Mouse (Mus musculus): ENCODE data around the gene Sept4. TPM values are rescaled to one million over a fixed set of nuclear protein-coding genes. Genes with fewer than 3 reads are reported as not detected.

The Sept4 gene
- total RNA-seq, 2 experiments from 2014 or later = 158 to 178 TPM

DNA sequence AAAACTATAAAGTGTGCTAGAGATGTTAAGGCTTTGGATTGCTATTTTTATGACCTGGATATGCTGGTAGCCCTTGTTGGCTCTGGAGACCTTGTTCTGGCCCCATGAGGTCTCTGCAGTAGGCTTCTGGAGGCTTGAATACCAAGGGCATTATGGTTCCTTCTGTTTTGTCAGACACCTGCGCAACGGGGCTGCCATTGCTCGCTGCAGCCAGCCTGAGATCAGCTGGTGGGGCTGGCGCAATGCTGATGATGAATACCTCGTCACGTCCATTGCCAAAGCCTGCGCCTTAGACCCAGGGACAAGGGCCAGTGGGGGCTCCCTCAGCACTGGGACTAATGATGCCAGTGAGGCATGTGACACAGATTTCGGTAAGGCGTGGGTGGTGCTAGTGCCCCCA lies 33.5 kb downstream of the Sept4 start:
- no peak for DNase-seq

DNA sequence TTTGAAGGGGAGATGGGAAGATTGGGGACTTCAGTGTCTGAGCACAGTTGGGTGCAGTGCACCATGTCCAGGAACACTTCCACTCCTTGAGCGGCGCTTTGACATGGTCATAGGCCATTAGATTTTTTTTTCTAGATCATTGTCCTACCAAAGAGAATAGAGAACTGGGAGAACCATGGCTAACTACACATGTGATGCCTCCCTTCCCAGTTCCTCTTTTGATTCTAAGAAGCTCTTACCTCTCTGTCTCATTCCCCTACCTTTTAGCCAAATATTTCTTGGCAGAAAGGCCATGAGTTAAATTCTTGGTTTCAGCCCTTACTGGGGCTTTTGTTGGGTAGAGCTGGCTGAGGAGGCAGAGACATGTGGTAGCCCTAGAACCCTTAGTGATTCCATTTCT lies 34.9 kb downstream of the Sept4 start:
- DNase-seq = no peak

DNA sequence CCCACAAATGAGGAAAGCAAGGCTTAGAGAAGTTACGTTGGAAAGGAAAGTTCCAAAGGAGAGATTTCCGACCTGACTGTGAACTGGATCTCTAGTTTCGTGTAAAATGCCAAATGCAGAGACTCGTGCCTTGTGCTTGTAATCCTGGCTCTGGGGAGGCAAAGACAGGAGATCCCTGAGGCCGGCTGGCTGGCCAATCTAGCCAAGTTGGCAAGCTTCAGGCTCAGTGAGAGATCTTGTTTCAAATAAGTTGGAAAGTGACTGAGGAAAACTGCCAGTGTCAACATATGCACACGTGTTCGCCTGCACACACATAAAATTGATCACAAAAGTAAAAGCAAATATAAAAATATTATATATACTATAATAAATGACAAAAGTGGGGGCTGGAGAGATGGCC lies 40.6 kb downstream of the Sept4 start:
- no peak for DNase-seq

DNA sequence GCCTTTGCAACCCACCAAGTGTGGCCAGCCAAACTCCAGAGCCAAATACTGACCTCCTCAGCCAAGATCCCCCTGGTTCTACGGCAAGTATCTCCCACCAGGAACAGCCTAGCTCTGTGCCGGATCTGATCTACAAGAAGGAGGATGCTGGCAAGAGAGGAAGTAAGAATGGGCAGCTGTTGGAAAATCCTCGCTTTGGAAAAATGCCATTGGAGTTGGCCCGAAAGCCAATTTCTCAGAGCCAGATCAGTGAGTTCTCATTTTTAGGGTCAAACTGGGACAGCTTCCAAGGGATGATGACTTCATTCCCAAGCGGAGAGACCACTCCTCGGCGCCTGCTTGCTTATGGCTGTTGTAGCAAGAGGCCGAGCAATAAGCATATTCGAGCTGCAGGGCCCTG lies 42.8 kb downstream of the Sept4 start:
- DNase-seq = no peak

DNA sequence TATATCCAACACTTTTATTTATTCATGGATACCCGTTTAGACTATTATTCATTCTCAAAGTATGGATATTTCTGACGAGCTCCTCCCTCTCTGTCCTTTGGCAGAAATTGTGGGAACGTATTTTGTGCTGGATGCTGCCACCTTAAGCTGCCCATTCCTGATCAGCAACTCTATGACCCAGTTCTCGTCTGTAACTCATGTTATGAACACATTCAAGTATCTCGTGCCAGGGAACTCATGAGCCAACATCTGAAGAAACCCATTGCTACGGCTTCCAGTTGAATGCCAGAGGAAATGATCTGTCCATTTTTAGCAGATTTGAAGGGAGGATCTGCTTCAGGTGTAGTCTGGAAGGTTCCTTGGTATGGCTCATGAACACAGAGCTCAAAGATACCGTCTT lies 45.3 kb downstream of the Sept4 start:
- DNase-seq = no peak

DNA sequence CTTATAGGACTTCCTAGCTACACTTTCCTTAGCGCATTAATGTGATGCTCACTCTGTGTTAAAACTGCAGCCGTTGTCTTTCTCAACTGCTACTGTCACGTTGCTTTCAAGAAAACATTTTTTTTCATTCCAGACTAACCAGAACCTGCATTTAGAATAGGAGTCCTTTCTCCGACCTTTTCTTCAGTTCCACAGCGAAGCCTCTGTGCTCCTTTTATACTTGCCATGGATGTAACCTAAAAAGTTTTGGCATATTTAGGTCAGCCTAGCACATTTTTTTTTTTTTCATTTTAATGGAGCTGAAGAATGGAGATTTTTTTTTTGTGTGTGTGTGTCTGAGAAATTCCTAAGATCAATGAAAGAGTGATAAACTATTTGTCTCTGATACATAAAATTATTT lies 46.8 kb downstream of the Sept4 start:
- DNase-seq = no peak

DNA sequence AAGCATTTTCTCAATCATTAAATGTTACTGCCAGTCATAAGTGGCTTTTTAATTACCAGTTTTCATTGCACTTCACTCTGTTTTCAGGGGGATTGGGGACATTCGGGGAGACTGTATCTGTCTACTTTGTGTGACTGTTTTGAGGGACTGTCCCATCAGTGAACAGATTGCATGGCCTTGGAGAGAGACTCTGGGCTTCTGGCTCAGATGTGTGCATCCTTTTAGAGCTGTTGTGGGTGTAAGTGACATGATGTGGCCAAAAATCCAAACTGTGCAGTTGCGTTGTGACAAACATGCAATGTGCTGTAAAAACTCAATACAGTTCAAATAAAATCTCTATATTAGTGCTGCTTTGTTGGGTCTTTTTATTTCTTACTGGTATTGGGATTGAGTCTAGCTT lies 47.2 kb downstream of the Sept4 start:
- DNase-seq = no peak

DNA sequence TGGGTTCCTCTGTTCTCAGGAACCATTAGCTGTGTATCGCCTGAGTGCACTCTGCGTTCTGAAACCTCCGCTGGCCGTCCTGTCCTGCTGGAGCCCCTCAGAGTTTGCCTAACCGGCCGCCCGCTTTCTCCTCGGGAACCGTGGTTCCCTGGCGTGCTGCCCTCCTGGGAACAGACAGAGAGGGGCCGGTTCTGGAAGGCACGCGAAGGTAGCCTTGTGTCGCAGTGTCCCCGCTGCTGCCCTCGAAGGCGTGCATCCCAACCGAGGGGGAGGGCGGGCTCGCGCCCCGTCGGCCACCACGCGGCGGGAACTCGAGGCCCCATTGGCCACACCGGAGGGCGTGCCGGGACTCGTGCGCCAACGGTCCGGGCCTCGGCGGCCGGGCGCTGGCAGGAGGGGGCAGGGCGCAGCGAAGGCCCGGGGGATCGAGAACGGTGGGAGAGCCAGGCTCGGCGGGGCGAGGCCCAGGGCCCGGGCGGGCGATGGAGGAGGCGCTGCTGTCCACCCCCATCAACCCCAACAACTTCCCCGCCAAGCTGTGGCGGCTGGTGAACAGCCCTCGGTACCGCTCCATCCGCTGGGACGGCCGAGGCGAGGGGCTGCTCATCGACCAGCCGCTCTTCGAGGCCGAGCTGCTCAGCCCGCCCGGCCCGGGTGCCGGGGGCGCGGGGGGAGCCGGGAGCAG lies 48.2 kb downstream of the Sept4 start, which contains the start of gene Hsf5:
TSS of gene Hsf5 (plus strand) at position 375 of the 685 bp plus-strand sequence.
- no peak for DNase-seq

DNA sequence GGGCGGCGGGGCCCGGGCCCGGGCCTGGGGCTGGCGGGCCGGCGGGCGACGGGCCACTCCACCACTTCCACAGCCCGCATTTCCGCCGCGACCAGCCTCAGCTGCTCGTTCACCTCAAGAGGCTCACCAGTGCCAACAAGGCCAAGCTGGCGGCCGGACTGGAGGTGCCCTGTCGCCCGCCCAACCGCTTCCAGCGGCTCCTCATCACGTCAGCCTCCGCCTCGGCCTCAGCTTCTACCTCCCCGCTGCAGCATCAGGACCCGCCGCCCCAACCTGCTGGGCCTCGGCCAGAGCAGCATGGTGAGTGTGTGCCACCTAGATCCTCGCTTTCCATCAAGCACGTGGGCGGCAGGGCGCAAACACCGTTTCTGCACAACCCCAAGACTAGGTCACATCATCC lies 48.9 kb downstream of the Sept4 start:
- DNase-seq = no peak

DNA sequence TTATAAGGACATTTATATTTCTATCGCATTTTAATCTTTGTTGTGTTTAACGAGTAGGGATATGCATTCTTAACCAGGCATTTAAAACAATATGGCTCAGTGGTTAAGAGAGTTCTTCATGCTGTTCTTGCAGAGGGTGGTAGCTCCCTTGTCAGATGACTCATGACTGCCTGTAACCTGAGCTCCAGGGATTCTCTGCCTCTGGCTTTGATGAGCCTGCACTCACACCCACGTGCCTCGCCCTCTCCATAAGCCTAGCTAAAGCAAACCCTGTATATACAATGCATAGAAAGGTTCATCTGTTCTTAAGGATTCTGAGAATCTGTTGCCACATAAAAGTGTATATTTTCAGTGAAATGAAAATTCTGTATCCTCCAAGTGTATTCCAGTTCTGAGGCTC lies 54.5 kb downstream of the Sept4 start:
- DNase-seq = no peak

DNA sequence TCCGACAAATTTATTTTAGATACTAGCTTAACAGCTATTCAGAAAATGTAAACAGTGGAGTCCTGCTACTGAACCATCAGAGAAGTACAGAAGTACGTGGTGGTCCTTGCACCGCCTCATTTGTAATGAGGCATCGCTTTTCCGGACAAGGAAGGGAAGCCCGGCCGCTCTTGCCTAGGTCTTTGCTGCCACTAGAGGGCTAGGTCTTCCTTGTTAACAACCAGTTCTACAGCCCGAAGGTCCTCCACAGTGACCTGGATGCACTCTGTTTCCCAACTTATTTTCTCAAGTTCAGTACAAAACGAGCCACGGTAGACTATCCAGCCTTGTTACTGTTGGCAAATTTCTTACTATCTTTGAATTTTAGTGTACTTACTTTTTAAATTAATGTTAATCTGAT lies 61.2 kb downstream of the Sept4 start:
- DNase-seq = no peak

DNA sequence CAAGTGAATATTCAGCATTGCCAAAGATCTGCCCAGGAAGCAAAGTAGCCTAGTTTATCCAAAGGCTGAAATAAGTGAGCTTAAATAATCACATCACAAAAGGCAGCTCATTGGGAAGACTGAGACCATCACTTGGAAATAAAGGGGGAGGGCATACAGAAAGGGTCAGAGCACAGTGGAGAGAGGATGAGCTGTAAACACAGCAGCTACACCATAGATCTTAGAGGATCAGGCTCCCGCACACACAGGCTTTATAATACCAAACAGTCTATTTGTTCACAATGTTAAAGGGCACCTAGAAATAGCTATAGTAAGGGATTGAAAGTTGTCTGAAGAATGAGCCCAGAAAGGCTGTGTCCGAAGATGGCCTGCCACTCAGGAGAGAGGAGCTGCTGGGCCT lies 70.1 kb downstream of the Sept4 start:
- no peak for DNase-seq

DNA sequence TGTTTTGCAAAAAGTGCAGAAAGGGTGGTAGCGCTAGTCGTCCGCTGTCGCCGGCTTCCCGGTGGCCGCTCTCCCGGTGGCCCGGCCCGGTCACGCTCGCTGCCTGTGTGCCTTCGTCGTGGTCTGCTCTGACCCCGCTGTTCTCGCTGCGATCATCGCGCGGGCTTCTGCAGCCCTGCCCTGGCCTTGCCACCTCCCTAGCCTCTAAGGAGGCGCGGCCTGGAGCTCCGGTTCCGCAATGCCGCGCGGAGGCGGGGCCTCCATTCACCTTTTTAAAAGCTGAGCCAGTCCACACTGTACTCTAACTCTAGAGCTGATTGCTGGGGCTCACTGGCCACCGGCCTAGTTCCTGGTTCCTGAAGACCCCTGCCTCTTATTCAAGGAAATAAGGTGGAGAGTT lies 70.5 kb downstream of the Sept4 start:
- DNase-seq = no peak

Other genes with a start within 250 kb of the Sept4 start
- 100 to 1,000 TPM; 262 to 263 TPM for gene Ppm1e, start 209.9 kb upstream of the Sept4 start, total RNA-seq (2021)
- gene Rad51c, start 163.9 kb upstream of the Sept4 start, total RNA-seq (2021) = 1 to 10 TPM; 4.6 to 6.1 TPM
- gene Tex14, start 163.8 kb upstream of the Sept4 start, total RNA-seq (2021) = under 1 TPM; 0.25 to 0.43 TPM
- not detected for gene Gm11492, start 2.2 kb upstream of the Sept4 start, total RNA-seq (2021)
- gene Mtmr4, start 23.3 kb downstream of the Sept4 start, total RNA-seq (2021) = 100 to 1,000 TPM in 1 of 2 experiments, 10 to 100 TPM in 1; 91.8 to 109 TPM
- gene Hsf5, start 48.3 kb downstream of the Sept4 start, total RNA-seq (2021) = under 1 TPM; 0.22 to 0.78 TPM
- gene Rnf43, start 93.8 kb downstream of the Sept4 start, total RNA-seq (2021) = 1 to 10 TPM; 2.0 to 2.6 TPM
- 10 to 100 TPM; 71.7 to 78.7 TPM for gene Supt4a, start 168.6 kb downstream of the Sept4 start, total RNA-seq (2021)
- 100 to 1,000 TPM; 146 to 163 TPM for gene Tspoap1, start 191.6 kb downstream of the Sept4 start, total RNA-seq (2021)
- under 1 TPM; 0.28 to 0.60 TPM for gene Mpo, start 224.7 kb downstream of the Sept4 start, total RNA-seq (2021)